In the genomic region with DNA sequence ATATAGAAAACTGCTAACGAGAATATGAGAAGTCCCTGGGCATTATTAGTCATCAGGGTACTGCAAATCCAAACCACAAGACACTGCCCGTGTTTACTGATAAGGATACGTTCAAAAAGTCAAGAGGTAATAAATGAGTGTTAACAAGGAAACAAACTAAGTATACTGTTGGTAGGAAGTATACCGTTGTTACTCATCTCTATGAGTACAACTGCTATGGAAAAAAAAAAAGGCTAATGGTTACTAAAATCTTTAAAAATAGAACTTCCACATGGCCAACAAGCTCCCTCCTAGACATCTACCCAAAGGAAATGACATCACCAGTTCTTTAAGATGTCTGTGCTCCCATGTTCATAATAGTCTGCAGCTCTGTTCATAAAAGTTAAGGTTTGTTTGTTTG, we compare ENCODE assay signal across 30 mouse cellular contexts. TPM values are rescaled to one million over a fixed set of nuclear protein-coding genes. Genes with fewer than 3 reads are reported as not detected.
A peak's percentile ranks its signal among the peaks of the same experiment; 100 is the strongest.
DNase-seq lines count a peak whose midpoint lies in the region; ATAC-seq and TF ChIP-seq lines count a peak whose summit lies in the region.
"Had no signal": no experiment of that assay in that cellular context is flagged by ENCODE, and none has a peak within 500 bp of the region (broad histone marks: within the 10 kb centered on the region; RNA-seq: fewer than 3 reads in every experiment).

No protein-coding gene starts in this region.

- H3K79me2 ChIP-seq in MEL (ENCODE audit: control insufficient read depth, insufficient read depth, low read length, poor library complexity): peaks cover 38% of the 10 kb centered on the region

- H3K27ac ChIP-seq in MEL (ENCODE audit: control insufficient read depth, low read depth, low read length): peak overlapping the region; percentile 79
- H3K27ac ChIP-seq in thymus, adult 2 months (ENCODE audit: control insufficient read depth, insufficient read depth, low read length): no peak overlapping the region
- H3K27ac ChIP-seq in intestine, postnatal 0 days (ENCODE audit: low read depth, low read length): no peak overlapping the region
- H3K27ac ChIP-seq: forebrain, embryonic 12.5 days; heart, adult 2 months; hindbrain, embryonic 14.5 days; liver, embryonic 14.5 days had no signal

- TF ChIP-seq CTCF in MEL (IDR thresholded peaks at IDR 0.05 in 2 of 3, conservative IDR thresholded peaks at IDR 0.05 in 1 of 3; ENCODE audit: control insufficient read depth in 1 of 3, insufficient read depth in 1 of 3, low read depth in 2 of 3, low read length in 3 of 3, poor library complexity in 1 of 3, severe bottlenecking in 1 of 3): no peak
- TF ChIP-seq CTCF in thymus, adult 2 months (IDR thresholded peaks at IDR 0.05; ENCODE audit: borderline replicate concordance, control insufficient read depth, extremely low read depth, insufficient read depth, low read length, poor library complexity): no peak
- TF ChIP-seq CTCF in intestine, postnatal 0 days (IDR thresholded peaks at IDR 0.05; ENCODE audit: low read depth): no peak

- no peak overlapping the region for H3K9ac ChIP-seq in MEL (ENCODE audit: control insufficient read depth, low read depth, low read length, poor library complexity, severe bottlenecking)
- no peak overlapping the region for H3K9ac ChIP-seq in intestine, postnatal 0 days (ENCODE audit: low read depth, low read length)
- H3K9ac ChIP-seq: forebrain, embryonic 12.5 days; forebrain, postnatal 0 days; heart, embryonic 12.5 days; hindbrain, embryonic 14.5 days; liver, embryonic 14.5 days had no signal

- peaks cover 25 to 36% of the 10 kb centered on the region in 2 experiments for H3K4me1 ChIP-seq in MEL (ENCODE audit: control insufficient read depth in 1 of 2, insufficient read depth in 2 of 2, low read length in 2 of 2)
- H3K4me1 ChIP-seq in thymus, adult 2 months (replicated peaks; ENCODE audit: control insufficient read depth, insufficient read depth, low read length): 0 out of 2 replicates have a peak, but pooled peaks cover 3% of the 10 kb centered on the region
- no peaks in the 10 kb centered on the region for H3K4me1 ChIP-seq in intestine, postnatal 0 days (replicated peaks; ENCODE audit: control insufficient read depth, insufficient read depth, low read length)
- H3K4me1 ChIP-seq: heart, embryonic 12.5 days had no signal

- H3K36me3 ChIP-seq in MEL (ENCODE audit: control insufficient read depth in 1 of 2, insufficient read depth in 2 of 2, low read length in 2 of 2): peaks cover 24 to 56% of the 10 kb centered on the region in 2 experiments
- peaks cover 19% of the 10 kb centered on the region for H3K36me3 ChIP-seq in thymus, adult 2 months (ENCODE audit: control insufficient read depth, insufficient read depth, low read length)
- H3K36me3 ChIP-seq in intestine, postnatal 0 days (ENCODE audit: control insufficient read depth, insufficient read depth): no peaks in the 10 kb centered on the region
- H3K36me3 ChIP-seq: forebrain, embryonic 12.5 days; heart, embryonic 12.5 days had no signal

- ATAC-seq in granulocyte monocyte progenitor cell, adult 5-6 weeks (replicated peaks; ENCODE audit: poor library complexity, severe bottlenecking): peak; percentile 47
- ATAC-seq in megakaryocyte progenitor cell, adult 5-6 weeks (replicated peaks; ENCODE audit: poor library complexity): peak; percentile 82
- no peak for ATAC-seq in intestine, postnatal 0 days
- ATAC-seq: forebrain, postnatal 0 days; Patski had no signal

- TF ChIP-seq RAD21 in MEL (IDR thresholded peaks at IDR 0.05; ENCODE audit: low read depth, low read length): no peak

- no peak; a peak in 1 of 4 replicates for TF ChIP-seq POLR2A in MEL (IDR thresholded peaks at IDR 0.05; ENCODE audit: control insufficient read depth in 1 of 2, insufficient read depth in 1 of 2, low read depth in 1 of 2, low read length in 2 of 2, poor library complexity in 1 of 2)
- no peak for TF ChIP-seq POLR2A in thymus, adult 2 months (IDR thresholded peaks at IDR 0.05; ENCODE audit: control insufficient read depth, extremely low read depth, insufficient read depth, low read length, poor library complexity)

- peak; percentile 55 for DNase-seq in CD4-positive, CD25-positive, alpha-beta regulatory T cell, adult 2 months (ENCODE audit: low read depth, low spot score)
- peak; percentile 94 for DNase-seq in MEL (ENCODE audit: low read depth, low spot score)
- no peak for DNase-seq in ovary, postnatal 36 days (ENCODE audit: low spot score)
- DNase-seq in thymus, adult 2 months: no peak
- no peak for DNase-seq in left cerebral cortex, adult 11 months (ENCODE audit: low spot score)
- DNase-seq: adrenal gland, postnatal 25 days; B cell, adult 2 months; cerebellum, adult 18-20 months; cerebellum, postnatal 10 days; forebrain, postnatal 0 days; gastrocnemius, postnatal 10 days; heart, adult 2 months; heart, postnatal 4 days; kidney, adult 2 months; layer of hippocampus, adult 9-11 months; liver; lung, adult 2 months; lung, postnatal 10 days; right cerebral cortex, postnatal 25 days; thymus, postnatal 4 days had no signal

- WGBS in thymus, adult 2 months: 55% methylated on average over 4 of the region's 4 CpGs
- WGBS in intestine, postnatal 0 days: 64% methylated on average over 4 of the region's 4 CpGs

- peak; percentile 92 to 98 for TF ChIP-seq EP300 in MEL (IDR thresholded peaks at IDR 0.05; ENCODE audit: low read depth in 1 of 2, low read length in 2 of 2)

- H3K4me2 ChIP-seq in intestine, postnatal 0 days (replicated peaks; ENCODE audit: low read depth): no peak overlapping the region
- H3K4me2 ChIP-seq: forebrain, embryonic 12.5 days; heart, embryonic 12.5 days; hindbrain, embryonic 14.5 days; midbrain, embryonic 11.5 days had no signal

- no peaks in the 10 kb centered on the region for H3K27me3 ChIP-seq in MEL (ENCODE audit: control insufficient read depth in 1 of 2, insufficient read depth in 2 of 2, low read length in 2 of 2)
- no peaks in the 10 kb centered on the region for H3K27me3 ChIP-seq in thymus, adult 2 months (ENCODE audit: control insufficient read depth, insufficient read depth, low read length)
- no peaks in the 10 kb centered on the region for H3K27me3 ChIP-seq in intestine, postnatal 0 days (replicated peaks; ENCODE audit: control insufficient read depth, insufficient read depth, low read length)
- H3K27me3 ChIP-seq: heart, embryonic 12.5 days had no signal

- H3K9me3 ChIP-seq in MEL (replicated peaks; ENCODE audit: insufficient read depth, low read length): no peaks in the 10 kb centered on the region
- no peaks in the 10 kb centered on the region for H3K9me3 ChIP-seq in intestine, postnatal 0 days (ENCODE audit: control insufficient read depth)
- H3K9me3 ChIP-seq: forebrain, embryonic 12.5 days; heart, embryonic 12.5 days had no signal

- H3K4me3 ChIP-seq in MEL (ENCODE audit: control insufficient read depth in 1 of 2, insufficient read depth in 1 of 2, low read depth in 2 of 2, low read length in 2 of 2): no peak overlapping the region
- H3K4me3 ChIP-seq in thymus, adult 2 months (ENCODE audit: control insufficient read depth, insufficient read depth, low read length): no peak overlapping the region
- H3K4me3 ChIP-seq in intestine, postnatal 0 days (ENCODE audit: low read depth, low read length): no peak overlapping the region
- H3K4me3 ChIP-seq: erythroblast, embryonic 14.5 days; forebrain, embryonic 12.5 days; heart, adult 2 months; heart, embryonic 12.5 days had no signal

TF ChIP-seq in MEL, 35 proteins besides CTCF, POLR2A, EP300 and RAD21:
- TF ChIP-seq KAT2A (conservative IDR thresholded peaks at IDR 0.05; ENCODE audit: low read depth, low read length) (no peak), UBTF (IDR thresholded peaks at IDR 0.05; ENCODE audit: borderline replicate concordance, insufficient read depth, low read depth, low read length) (no peak), SIN3A (IDR thresholded peaks at IDR 0.05; ENCODE audit: low read length) (peak; percentile 90), RCOR1 (IDR thresholded peaks at IDR 0.05; ENCODE audit: low read depth, low read length) (peak; percentile 72), MAFK (IDR thresholded peaks at IDR 0.05; ENCODE audit: borderline replicate concordance, low read depth, low read length) (0 out of 2 replicates have a peak, but pooled peaks have one; percentile 9), NELFE (IDR thresholded peaks at IDR 0.05; ENCODE audit: low read depth, low read length) (no peak), TCF12 (IDR thresholded peaks at IDR 0.05; ENCODE audit: low read depth, low read length) (peak; percentile 82), JUND (IDR thresholded peaks at IDR 0.05; ENCODE audit: low read depth, low read length) (peak; percentile 74; the same call in 1 of the 2 replicates), TAL1 (IDR thresholded peaks at IDR 0.05; ENCODE audit: low read length) (peak; percentile 90), MEF2A (IDR thresholded peaks at IDR 0.05; ENCODE audit: extremely low read depth, insufficient replicate concordance, low read depth, low read length, poor library complexity, severe bottlenecking) (peak; percentile 80; the same call in 1 of the 2 replicates), MYB (IDR thresholded peaks at IDR 0.05; ENCODE audit: low read depth, low read length) (peak; percentile 76), USF1 (IDR thresholded peaks at IDR 0.05; ENCODE audit: low read depth, low read length) (no peak), MYC (IDR thresholded peaks at IDR 0.05; ENCODE audit: low read depth, low read length) (peak; percentile 91), ZNF384 (IDR thresholded peaks at IDR 0.05; ENCODE audit: low read depth, low read length) (peak; percentile 95), MAX (IDR thresholded peaks at IDR 0.05; ENCODE audit: low read length) (peak; percentile 85), GATA1 (IDR thresholded peaks at IDR 0.05; ENCODE audit: low read depth, low read length) (peak; percentile 97), HCFC1 (IDR thresholded peaks at IDR 0.05; ENCODE audit: low read depth, low read length) (0 out of 2 replicates have a peak, but pooled peaks have one; percentile 43), MXI1 (IDR thresholded peaks at IDR 0.05; ENCODE audit: low read depth, low read length) (peak; percentile 55; the same call in 1 of the 2 replicates), ETS1 (IDR thresholded peaks at IDR 0.05; ENCODE audit: low read depth, low read length) (peak; percentile 95)

RNA-seq across cellular contexts. Expression of gene Dock2, which starts 46.5 kb away (rescaled TPM):
- 56.3 and 60.9 TPM in 2 replicates for total RNA-seq in MEL (2012; rRNA removed)
- 100 to 1,000 TPM in 1 of 2 experiments, 10 to 100 TPM in 1; 77.9 to 101 TPM for polyA plus RNA-seq in MEL (2012; ENCODE audit: insufficient read depth in 1 of 2, insufficient read length in 2 of 2, low read depth in 1 of 2, low replicate concordance in 2 of 2, missing spikeins in 1 of 2)
- total RNA-seq in granulocyte monocyte progenitor cell, adult 5-6 weeks (2014; fragmentation: Nextera tagmentation): 88.1 and 101 TPM in 2 replicates
- 117 and 123 TPM in 2 replicates for total RNA-seq in granulocyte monocyte progenitor cell, adult 5-6 weeks (2017)
- total RNA-seq in megakaryocyte progenitor cell, adult 5-6 weeks (2015): 78.5 and 83.5 TPM in 2 replicates
- 100 and 105 TPM in 2 replicates for total RNA-seq in megakaryocyte progenitor cell, adult 5-6 weeks (2017)
- polyA plus RNA-seq in thymus, adult 2 months (2012; rRNA removed): 48.9 and 50.5 TPM in 2 replicates
- 0.48 and 0.60 TPM in 2 replicates for polyA plus RNA-seq in intestine, postnatal 0 days (2015; fragmentation: Nextera tagmentation; extraction: Ambion mirVana)
- polyA plus RNA-seq: Patski had no signal

Comparison
In these comparisons a context has a peak if more than half of its experiments do, and no peak if none do; other contexts are left out.
1. DNase-seq: peak in CD4-positive, CD25-positive, alpha-beta regulatory T cell, adult 2 months (single experiment) and MEL (single experiment); none in ovary, postnatal 36 days (single experiment), thymus, adult 2 months (single experiment) and left cerebral cortex, adult 11 months (single experiment).